Mouse (Mus musculus): Measurements from ENCODE around the gene Ltbp1. TPM values are rescaled to one million over a fixed set of nuclear protein-coding genes. Genes with fewer than 3 reads are reported as not detected.

The Ltbp1 gene
- total and polyA plus RNA-seq, 3 experiments, result 0.01 to 0.04 TPM; not detected in 1

- H3K4me3 ChIP-seq (ENCODE audit: control insufficient read depth in 1 of 2, insufficient read depth in 1 of 2, low read depth in 2 of 2, low read length in 2 of 2), result no peak overlapping the region
- no peak overlapping the region for H3K9ac ChIP-seq (ENCODE audit: control insufficient read depth, low read depth, low read length, poor library complexity, severe bottlenecking)
- no peaks in the 10 kb centered on the region for H3K9me3 ChIP-seq (replicated peaks; ENCODE audit: insufficient read depth, low read length)
- no peaks in the 10 kb centered on the region for H3K36me3 ChIP-seq (ENCODE audit: control insufficient read depth in 1 of 2, insufficient read depth in 2 of 2, low read length in 2 of 2)
- TF ChIP-seq HCFC1 (IDR thresholded peaks at IDR 0.05; ENCODE audit: low read depth, low read length) (no peak), MYC (IDR thresholded peaks at IDR 0.05; ENCODE audit: low read depth, low read length) (no peak), MYB (IDR thresholded peaks at IDR 0.05; ENCODE audit: low read depth, low read length) (no peak), CHD2 (IDR thresholded peaks at IDR 0.05; ENCODE audit: low read length) (no peak), EP300 (IDR thresholded peaks at IDR 0.05; ENCODE audit: low read depth in 1 of 2, low read length in 2 of 2) (no peak), GABPA (IDR thresholded peaks at IDR 0.05; ENCODE audit: low read depth, low read length) (no peak), UBTF (IDR thresholded peaks at IDR 0.05; ENCODE audit: borderline replicate concordance, insufficient read depth, low read depth, low read length) (no peak), ETS1 (IDR thresholded peaks at IDR 0.05; ENCODE audit: low read depth, low read length) (no peak), TAL1 (IDR thresholded peaks at IDR 0.05; ENCODE audit: low read length) (no peak), ZC3H11A (IDR thresholded peaks at IDR 0.05; ENCODE audit: low read depth, low read length) (no peak), CHD1 (IDR thresholded peaks at IDR 0.05; ENCODE audit: low read depth, low read length) (no peak), MAZ (IDR thresholded peaks at IDR 0.05; ENCODE audit: low read depth, low read length) (no peak), CTCF (IDR thresholded peaks at IDR 0.05 in 2 of 3, conservative IDR thresholded peaks at IDR 0.05 in 1 of 3; ENCODE audit: control insufficient read depth in 1 of 3, insufficient read depth in 1 of 3, low read depth in 2 of 3, low read length in 3 of 3, poor library complexity in 1 of 3, severe bottlenecking in 1 of 3) (no peak), ZMIZ1 (IDR thresholded peaks at IDR 0.05; ENCODE audit: low read depth, low read length) (no peak), SMC3 (IDR thresholded peaks at IDR 0.05; ENCODE audit: low read depth, low read length) (no peak)
- no peaks in the 10 kb centered on the region for H3K79me2 ChIP-seq (ENCODE audit: control insufficient read depth, insufficient read depth, low read length, poor library complexity)
- no peaks in the 10 kb centered on the region for H3K4me1 ChIP-seq (ENCODE audit: control insufficient read depth in 1 of 2, insufficient read depth in 2 of 2, low read length in 2 of 2)
- no peak overlapping the region for H3K27ac ChIP-seq (ENCODE audit: control insufficient read depth, low read depth, low read length)
- DNase-seq (ENCODE audit: low read depth, low spot score), result no peak
- no peaks in the 10 kb centered on the region for H3K27me3 ChIP-seq (ENCODE audit: control insufficient read depth in 1 of 2, insufficient read depth in 2 of 2, low read length in 2 of 2)
Measured at GRCm38 (mm10) chr17:75440619-75441018, 435.3 kb downstream of the Ltbp1 start.

GRCm38 (mm10) chr17:75441260-75441830, 436.0 kb downstream of the Ltbp1 start:
- Histone ChIP-seq H3K36me3 (ENCODE audit: control insufficient read depth in 1 of 2, insufficient read depth in 2 of 2, low read length in 2 of 2) (no peaks in the 10 kb centered on the region), H3K9me3 (replicated peaks; ENCODE audit: insufficient read depth, low read length) (no peaks in the 10 kb centered on the region), H3K4me3 (ENCODE audit: control insufficient read depth in 1 of 2, insufficient read depth in 1 of 2, low read depth in 2 of 2, low read length in 2 of 2) (no peak overlapping the region), H3K4me1 (ENCODE audit: control insufficient read depth in 1 of 2, insufficient read depth in 2 of 2, low read length in 2 of 2) (no peaks in the 10 kb centered on the region), H3K9ac (ENCODE audit: control insufficient read depth, low read depth, low read length, poor library complexity, severe bottlenecking) (no peak overlapping the region), H3K27me3 (ENCODE audit: control insufficient read depth in 1 of 2, insufficient read depth in 2 of 2, low read length in 2 of 2) (no peaks in the 10 kb centered on the region), H3K27ac (ENCODE audit: control insufficient read depth, low read depth, low read length) (no peak overlapping the region), H3K79me2 (ENCODE audit: control insufficient read depth, insufficient read depth, low read length, poor library complexity) (no peaks in the 10 kb centered on the region)
- DNase-seq (ENCODE audit: low read depth, low spot score), result no peak
- TF ChIP-seq E2F4 (IDR thresholded peaks at IDR 0.05; ENCODE audit: borderline replicate concordance, low read depth, low read length), result no peak
- TF ChIP-seq JUND (IDR thresholded peaks at IDR 0.05; ENCODE audit: low read depth, low read length), result no peak
- TF ChIP-seq NELFE (IDR thresholded peaks at IDR 0.05; ENCODE audit: low read depth, low read length), result no peak
- no peak for TF ChIP-seq USF1 (IDR thresholded peaks at IDR 0.05; ENCODE audit: low read depth, low read length)
- no peak for TF ChIP-seq MAX (IDR thresholded peaks at IDR 0.05; ENCODE audit: low read length)
- TF ChIP-seq ZMIZ1 (IDR thresholded peaks at IDR 0.05; ENCODE audit: low read depth, low read length), result no peak

Measured in MEL (cell line).